Mouse (Mus musculus): ENCODE results near the gene Zfp629. TPM values are rescaled to one million over a fixed set of nuclear protein-coding genes. Genes with fewer than 3 reads are reported as not detected.

The Zfp629 gene
- polyA plus RNA-seq, 1 experiment from 2014 or later, result 9.6 TPM

- Histone ChIP-seq H3K4me2 (ENCODE audit: low read depth, low read length) (0 out of 2 replicates have a peak overlapping the region, but pooled peaks have one; percentile 7), H3K9ac (ENCODE audit: low read length) (no peak overlapping the region), H3K36me3 (ENCODE audit: control insufficient read depth, insufficient read depth) (peaks cover 55% of the 10 kb centered on the region), H3K4me1 (ENCODE audit: control insufficient read depth, insufficient read depth, low read length) (peaks cover 21% of the 10 kb centered on the region), H3K4me3 (ENCODE audit: low read length) (0 out of 2 replicates have a peak overlapping the region, but pooled peaks have one; percentile 10), H3K9me3 (replicated peaks; ENCODE audit: control insufficient read depth, low read length) (no peaks in the 10 kb centered on the region), H3K27me3 (ENCODE audit: control insufficient read depth, insufficient read depth, low read length) (no peaks in the 10 kb centered on the region), H3K27ac (ENCODE audit: low read length) (no peak overlapping the region)
- 67% methylated on average over 10 of the region's 10 CpGs for WGBS
- no peak for ATAC-seq (replicated peaks; ENCODE audit: extremely low read depth, insufficient read depth, low FRiP score)
Observed at GRCm38 (mm10) chr7:127591108-127591507, 24.5 kb downstream of the Zfp629 start.

- Histone ChIP-seq H3K27ac (ENCODE audit: low read length) (no peak overlapping the region), H3K4me3 (ENCODE audit: low read length) (peak overlapping the region; percentile 79; the same call in 1 of the 2 replicates), H3K4me2 (ENCODE audit: low read depth, low read length) (peak overlapping the region; percentile 78), H3K9me3 (replicated peaks; ENCODE audit: control insufficient read depth, low read length) (no peaks in the 10 kb centered on the region), H3K27me3 (ENCODE audit: control insufficient read depth, insufficient read depth, low read length) (no peaks in the 10 kb centered on the region), H3K4me1 (ENCODE audit: control insufficient read depth, insufficient read depth, low read length) (peaks cover 21% of the 10 kb centered on the region), H3K9ac (ENCODE audit: low read length) (no peak overlapping the region), H3K36me3 (ENCODE audit: control insufficient read depth, insufficient read depth) (peaks cover 41% of the 10 kb centered on the region)
- 89% methylated on average over 9 of the region's 9 CpGs for WGBS
- ATAC-seq (replicated peaks; ENCODE audit: extremely low read depth, insufficient read depth, low FRiP score), result no peak
Observed at GRCm38 (mm10) chr7:127589637-127590036, 26.0 kb downstream of the Zfp629 start.

GRCm38 (mm10) chr7:127588901-127589300 lies 26.7 kb downstream of the Zfp629 start:
- H3K4me3 ChIP-seq (ENCODE audit: low read length), result peak overlapping the region; percentile 79
- peaks cover 34% of the 10 kb centered on the region for H3K36me3 ChIP-seq (ENCODE audit: control insufficient read depth, insufficient read depth)
- H3K9ac ChIP-seq (ENCODE audit: low read length), result peak overlapping the region; percentile 85
- 0 out of 2 replicates have a peak, but pooled peaks have one; percentile 0 for ATAC-seq (replicated peaks; ENCODE audit: extremely low read depth, insufficient read depth, low FRiP score)
- WGBS, result 4% methylated on average over 29 of the region's 29 CpGs
- peak overlapping the region; percentile 54; the same call in 1 of the 2 replicates for H3K27ac ChIP-seq (ENCODE audit: low read length)
- H3K27me3 ChIP-seq (ENCODE audit: control insufficient read depth, insufficient read depth, low read length), result no peaks in the 10 kb centered on the region
- peaks cover 21% of the 10 kb centered on the region for H3K4me1 ChIP-seq (ENCODE audit: control insufficient read depth, insufficient read depth, low read length)
- H3K9me3 ChIP-seq (replicated peaks; ENCODE audit: control insufficient read depth, low read length), result no peaks in the 10 kb centered on the region
- peak overlapping the region; percentile 78 for H3K4me2 ChIP-seq (ENCODE audit: low read depth, low read length)

- H3K4me1 ChIP-seq (ENCODE audit: control insufficient read depth, insufficient read depth, low read length), result peaks cover 21% of the 10 kb centered on the region
- peak; percentile 97 for ATAC-seq (replicated peaks; ENCODE audit: extremely low read depth, insufficient read depth, low FRiP score)
- H3K9me3 ChIP-seq (replicated peaks; ENCODE audit: control insufficient read depth, low read length), result no peaks in the 10 kb centered on the region
- H3K27ac ChIP-seq (ENCODE audit: low read length), result peak within 1 kb of the TSS; percentile 82
- under 1% methylated on average over 50 of the region's 50 CpGs for WGBS
- peak within 1 kb of the TSS; percentile 96 for H3K4me2 ChIP-seq (ENCODE audit: low read depth, low read length)
- H3K36me3 ChIP-seq (ENCODE audit: control insufficient read depth, insufficient read depth), result peaks cover 34% of the 10 kb centered on the region
- peak within 1 kb of the TSS; percentile 79 for H3K4me3 ChIP-seq (ENCODE audit: low read length)
- no peaks in the 10 kb centered on the region for H3K27me3 ChIP-seq (ENCODE audit: control insufficient read depth, insufficient read depth, low read length)
- H3K9ac ChIP-seq (ENCODE audit: low read length), result peak within 1 kb of the TSS; percentile 85
Observed at GRCm38 (mm10) chr7:127588011-127588871, 27.4 kb downstream of the Zfp629 start, which contains the start of the genes Ccdc189 and Rnf40. Gene Ccdc189, minus strand, starts transcription at chr7:127588595. Gene Rnf40, plus strand, starts transcription at chr7:127588767.

- Histone ChIP-seq H3K9me3 (replicated peaks; ENCODE audit: control insufficient read depth, low read length) (no peaks in the 10 kb centered on the region), H3K27ac (ENCODE audit: low read length) (peak overlapping the region; percentile 82; the same call in 1 of the 2 replicates), H3K4me2 (ENCODE audit: low read depth, low read length) (peak overlapping the region; percentile 96), H3K4me1 (ENCODE audit: control insufficient read depth, insufficient read depth, low read length) (peaks cover 21% of the 10 kb centered on the region), H3K9ac (ENCODE audit: low read length) (peak overlapping the region; percentile 75), H3K27me3 (ENCODE audit: control insufficient read depth, insufficient read depth, low read length) (no peaks in the 10 kb centered on the region), H3K36me3 (ENCODE audit: control insufficient read depth, insufficient read depth) (peaks cover 35% of the 10 kb centered on the region), H3K4me3 (ENCODE audit: low read length) (peak overlapping the region; percentile 79)
- WGBS, result 60% methylated on average over 5 of the region's 5 CpGs
- ATAC-seq (replicated peaks; ENCODE audit: extremely low read depth, insufficient read depth, low FRiP score), result no peak
Observed at GRCm38 (mm10) chr7:127587196-127587595, 28.4 kb downstream of the Zfp629 start.

GRCm38 (mm10) chr7:127586149-127586548 lies 29.4 kb downstream of the Zfp629 start:
- Histone ChIP-seq H3K4me2 (ENCODE audit: low read depth, low read length) (no peak overlapping the region), H3K9me3 (replicated peaks; ENCODE audit: control insufficient read depth, low read length) (no peaks in the 10 kb centered on the region), H3K4me3 (ENCODE audit: low read length) (no peak overlapping the region), H3K27me3 (ENCODE audit: control insufficient read depth, insufficient read depth, low read length) (no peaks in the 10 kb centered on the region), H3K4me1 (ENCODE audit: control insufficient read depth, insufficient read depth, low read length) (peaks cover 17% of the 10 kb centered on the region), H3K36me3 (ENCODE audit: control insufficient read depth, insufficient read depth) (peaks cover 28% of the 10 kb centered on the region), H3K27ac (ENCODE audit: low read length) (no peak overlapping the region), H3K9ac (ENCODE audit: low read length) (no peak overlapping the region)
- ATAC-seq (replicated peaks; ENCODE audit: extremely low read depth, insufficient read depth, low FRiP score), result no peak
- 78% methylated on average over 6 of the region's 6 CpGs for WGBS

- Histone ChIP-seq H3K27ac (ENCODE audit: low read length) (no peak overlapping the region), H3K4me2 (ENCODE audit: low read depth, low read length) (no peak overlapping the region), H3K4me3 (ENCODE audit: low read length) (no peak overlapping the region), H3K27me3 (ENCODE audit: control insufficient read depth, insufficient read depth, low read length) (no peaks in the 10 kb centered on the region), H3K36me3 (ENCODE audit: control insufficient read depth, insufficient read depth) (peaks cover 27% of the 10 kb centered on the region), H3K4me1 (ENCODE audit: control insufficient read depth, insufficient read depth, low read length) (peaks cover 12% of the 10 kb centered on the region), H3K9ac (ENCODE audit: low read length) (no peak overlapping the region), H3K9me3 (replicated peaks; ENCODE audit: control insufficient read depth, low read length) (no peaks in the 10 kb centered on the region)
- no peak for ATAC-seq (replicated peaks; ENCODE audit: extremely low read depth, insufficient read depth, low FRiP score)
- WGBS, result 81% methylated on average over 7 of the region's 7 CpGs
Observed at GRCm38 (mm10) chr7:127585031-127585430, 30.6 kb downstream of the Zfp629 start.

GRCm38 (mm10) chr7:127583260-127583659 lies 32.3 kb downstream of the Zfp629 start:
- Histone ChIP-seq H3K4me2 (ENCODE audit: low read depth, low read length) (no peak overlapping the region), H3K27me3 (ENCODE audit: control insufficient read depth, insufficient read depth, low read length) (no peaks in the 10 kb centered on the region), H3K4me1 (ENCODE audit: control insufficient read depth, insufficient read depth, low read length) (peaks cover 6% of the 10 kb centered on the region; the same call in 1 of the 2 replicates), H3K9me3 (replicated peaks; ENCODE audit: control insufficient read depth, low read length) (no peaks in the 10 kb centered on the region), H3K4me3 (ENCODE audit: low read length) (no peak overlapping the region), H3K27ac (ENCODE audit: low read length) (no peak overlapping the region), H3K36me3 (ENCODE audit: control insufficient read depth, insufficient read depth) (peaks cover 29% of the 10 kb centered on the region), H3K9ac (ENCODE audit: low read length) (no peak overlapping the region)
- WGBS, result 90% methylated on average over 6 of the region's 6 CpGs
- no peak for ATAC-seq (replicated peaks; ENCODE audit: extremely low read depth, insufficient read depth, low FRiP score)

- Histone ChIP-seq H3K4me1 (ENCODE audit: control insufficient read depth, insufficient read depth, low read length) (peaks cover 18% of the 10 kb centered on the region), H3K4me2 (ENCODE audit: low read depth, low read length) (peak overlapping the region; percentile 98), H3K4me3 (ENCODE audit: low read length) (peak overlapping the region; percentile 86), H3K27me3 (ENCODE audit: control insufficient read depth, insufficient read depth, low read length) (no peaks in the 10 kb centered on the region), H3K27ac (ENCODE audit: low read length) (peak overlapping the region; percentile 77), H3K9me3 (replicated peaks; ENCODE audit: control insufficient read depth, low read length) (no peaks in the 10 kb centered on the region), H3K9ac (ENCODE audit: low read length) (peak overlapping the region; percentile 86), H3K36me3 (ENCODE audit: control insufficient read depth, insufficient read depth) (peaks cover 5% of the 10 kb centered on the region)
- no peak for ATAC-seq (replicated peaks; ENCODE audit: extremely low read depth, insufficient read depth, low FRiP score)
- WGBS, result 23% methylated on average over 7 of the region's 7 CpGs
Observed at GRCm38 (mm10) chr7:127574115-127574514, 41.5 kb downstream of the Zfp629 start.
